Mouse (Mus musculus): ENCODE results near the gene Crp.
A peak's percentile ranks its signal among the peaks of the same experiment; 100 is the strongest.

Crp gene

DNA sequence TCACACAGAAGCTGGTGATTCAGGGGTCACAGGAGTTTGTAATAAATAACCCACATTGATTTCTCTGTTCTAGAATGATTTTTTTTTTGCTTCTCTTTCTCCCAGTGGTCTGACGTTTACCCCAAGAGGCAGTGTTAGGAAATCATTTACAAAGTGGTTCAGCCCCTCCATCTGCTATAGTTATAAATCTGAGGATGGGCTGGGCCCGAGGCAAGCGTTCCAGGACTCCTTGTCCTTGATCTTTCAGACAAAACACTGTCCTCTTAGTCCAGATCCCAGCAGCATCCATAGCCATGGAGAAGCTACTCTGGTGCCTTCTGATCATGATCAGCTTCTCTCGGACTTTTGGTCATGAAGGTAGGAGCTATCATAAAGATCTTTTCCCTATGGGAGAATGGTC is at the start of gene Crp:
TSS of gene Crp (plus strand) at position 212 of the 400 bp plus-strand sequence.
- no peak for DNase-seq (ENCODE audit: extremely low spot score)

- DNase-seq (ENCODE audit: extremely low spot score) = no peak
Measured at GRCm38 (mm10) chr1:172649396-172649795, 48.5 kb upstream of the Crp start.

DNA sequence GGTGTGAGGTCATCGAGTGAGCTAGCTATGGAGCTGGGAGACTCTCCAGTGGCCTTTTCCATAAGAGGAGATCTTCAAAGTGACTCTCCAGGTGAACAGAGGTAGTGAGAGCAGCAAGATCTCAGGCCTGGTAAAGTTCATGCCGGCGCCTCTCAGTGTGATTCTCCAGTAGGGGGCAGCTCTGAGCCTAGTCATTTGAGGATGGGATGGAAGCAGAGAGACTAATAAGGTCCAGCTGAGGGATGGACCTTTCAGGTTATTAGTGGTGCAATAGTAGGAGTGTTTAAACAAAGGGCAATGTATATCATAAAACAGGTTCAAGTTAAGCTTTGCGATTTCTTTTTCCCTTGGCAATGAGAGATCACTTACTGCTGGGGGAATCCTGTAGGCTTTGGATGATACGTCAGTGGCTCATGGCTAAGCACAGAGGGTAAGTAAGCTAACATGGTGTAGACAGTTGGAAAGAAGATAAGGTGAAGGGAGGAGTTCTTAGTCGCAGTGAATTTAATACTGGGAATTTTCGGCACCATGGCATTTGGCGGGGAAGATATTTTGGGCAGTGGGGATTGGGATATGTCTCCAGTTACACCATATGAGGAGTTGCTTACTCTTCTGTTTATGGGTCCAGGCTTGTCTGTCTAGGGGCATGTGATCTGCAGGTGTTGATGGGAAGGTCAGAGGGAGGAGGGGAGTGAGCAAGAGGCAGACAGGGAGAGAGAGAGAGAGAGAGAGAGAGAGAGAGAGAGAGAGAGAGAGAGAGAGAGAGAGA is 47.2 kb upstream of the Crp start:
- DNase-seq (ENCODE audit: extremely low spot score) = peak; percentile 35

GRCm38 (mm10) chr1:172651288-172651987 is 46.4 kb upstream of the Crp start:
- DNase-seq (ENCODE audit: extremely low spot score) = no peak

DNA sequence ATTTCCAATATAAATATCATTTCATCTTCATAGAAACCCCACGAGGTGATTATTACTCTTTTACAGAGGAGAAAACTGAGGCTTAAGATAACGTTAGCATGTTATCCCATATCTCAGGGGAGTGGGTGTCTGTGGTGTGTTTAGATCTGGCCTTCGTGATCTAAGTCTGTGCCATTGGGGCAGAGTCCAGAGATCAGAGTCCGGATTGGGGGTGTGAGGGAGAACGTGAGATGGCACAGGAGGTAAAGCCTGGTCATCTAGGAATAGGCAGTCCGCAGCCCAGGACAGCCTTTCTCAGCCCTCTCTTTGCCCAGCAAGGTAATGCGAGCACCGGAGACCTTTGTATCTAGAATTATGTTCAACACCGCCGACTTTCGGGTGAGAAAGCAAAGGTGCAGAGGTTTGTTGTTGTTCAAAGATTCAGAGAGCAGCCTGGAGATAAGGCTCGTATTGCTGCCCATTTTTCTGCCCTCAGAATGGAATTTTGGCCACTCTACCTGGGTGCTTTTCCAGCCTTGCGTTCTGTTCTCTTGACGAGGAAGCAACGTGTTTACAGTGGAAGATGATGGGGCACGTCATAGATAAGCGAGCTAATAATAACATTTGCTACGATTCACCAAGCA is 45.7 kb upstream of the Crp start:
- no peak for DNase-seq (ENCODE audit: extremely low spot score)

DNA sequence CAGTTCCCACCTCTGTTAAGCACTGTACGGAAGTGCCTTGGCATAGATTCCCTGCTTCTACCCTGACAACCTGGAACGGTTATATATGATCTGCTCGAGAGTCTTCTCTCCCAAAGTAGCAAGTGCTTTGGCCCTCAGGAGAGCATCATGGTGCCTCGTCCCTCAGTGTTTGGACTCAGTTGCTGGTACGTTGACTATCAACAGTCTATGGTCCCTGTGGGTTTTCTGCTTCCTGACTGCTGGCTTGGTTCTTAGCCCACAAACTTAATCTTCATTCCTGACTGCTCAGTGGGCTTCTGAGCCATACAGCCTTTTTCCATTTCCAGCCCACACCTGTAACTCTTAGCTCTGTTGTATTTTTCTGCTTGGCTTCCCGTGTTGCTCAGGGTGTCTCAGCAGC is 44.0 kb upstream of the Crp start:
- DNase-seq (ENCODE audit: extremely low spot score) = no peak

DNA sequence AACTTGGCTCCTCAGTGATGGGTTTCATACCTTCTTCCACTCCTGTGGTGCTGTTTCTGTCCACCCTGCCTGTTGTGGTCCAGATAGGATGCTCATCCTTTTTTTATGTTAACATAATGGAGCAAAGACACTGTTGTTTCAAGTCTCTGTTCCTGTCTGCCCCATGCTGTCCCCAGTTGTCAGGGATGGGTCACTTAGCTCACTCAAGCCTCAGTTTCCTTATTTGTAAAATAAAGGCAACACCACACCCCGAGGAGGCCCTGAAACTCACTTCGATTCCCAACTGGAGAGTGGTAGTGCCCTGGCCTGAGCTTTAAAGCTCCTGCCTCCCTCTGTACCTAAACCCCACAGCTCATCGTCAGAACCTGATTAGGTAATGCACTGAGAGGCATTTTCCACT is 40.6 kb upstream of the Crp start:
- DNase-seq (ENCODE audit: extremely low spot score) = no peak

DNA sequence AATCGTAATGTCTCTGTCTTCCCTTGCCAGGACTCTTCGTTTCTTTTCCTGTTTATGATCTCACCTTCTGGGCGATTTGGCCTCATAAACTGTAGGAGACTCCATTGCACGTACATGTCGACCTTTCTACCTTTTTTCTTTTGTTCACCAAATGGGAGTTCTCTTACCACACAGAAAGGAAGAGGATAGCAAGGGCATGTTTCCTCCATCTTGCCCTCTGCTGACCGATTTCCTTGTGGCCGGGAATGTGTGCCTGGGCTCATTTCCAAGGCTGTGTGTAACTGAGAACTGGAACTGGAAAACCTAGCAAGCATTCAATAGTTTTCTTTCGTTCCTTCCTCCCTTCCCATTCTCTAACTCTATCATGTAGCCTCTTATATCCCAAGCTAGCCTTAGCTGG is 38.2 kb upstream of the Crp start:
- DNase-seq (ENCODE audit: extremely low spot score) = no peak

DNA sequence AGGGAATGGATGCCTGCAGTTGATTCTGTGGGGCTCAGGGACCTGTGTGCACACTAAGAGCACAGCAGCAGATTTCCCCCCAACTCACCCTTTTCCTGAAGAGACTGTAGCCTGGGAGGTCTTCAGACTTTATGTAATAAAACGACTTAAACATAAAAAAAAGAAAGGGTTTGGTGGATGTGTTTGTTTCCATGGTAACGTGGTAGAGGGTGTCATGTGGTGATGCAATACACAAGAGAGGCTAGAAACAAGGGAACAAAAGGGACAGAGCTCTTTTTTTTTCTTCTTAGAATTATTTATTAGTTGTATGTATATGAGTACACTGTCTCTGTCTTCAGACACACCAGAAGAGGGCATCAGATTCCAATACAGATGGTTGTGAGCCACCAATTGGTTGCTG is 32.4 kb upstream of the Crp start:
- DNase-seq (ENCODE audit: extremely low spot score) = no peak

DNA sequence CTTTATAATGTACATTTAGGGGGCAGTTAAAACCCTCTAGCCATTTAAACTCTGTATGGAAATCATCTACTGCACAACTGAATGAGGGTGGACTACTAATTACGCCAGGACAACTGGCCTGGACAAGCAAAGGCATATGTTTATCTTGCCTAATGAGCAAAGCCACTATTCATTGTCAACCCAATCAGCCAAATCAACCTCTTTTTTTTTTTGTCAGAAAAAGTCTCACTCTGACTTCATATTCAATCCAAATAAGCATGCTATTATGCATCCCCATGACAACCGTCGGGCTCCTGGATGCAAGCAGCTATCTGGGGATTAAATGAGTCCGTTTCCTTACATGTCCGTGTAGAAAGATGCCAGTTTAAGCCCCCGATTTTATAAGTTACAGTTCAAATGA is 30.3 kb upstream of the Crp start:
- no peak for DNase-seq (ENCODE audit: extremely low spot score)

DNA sequence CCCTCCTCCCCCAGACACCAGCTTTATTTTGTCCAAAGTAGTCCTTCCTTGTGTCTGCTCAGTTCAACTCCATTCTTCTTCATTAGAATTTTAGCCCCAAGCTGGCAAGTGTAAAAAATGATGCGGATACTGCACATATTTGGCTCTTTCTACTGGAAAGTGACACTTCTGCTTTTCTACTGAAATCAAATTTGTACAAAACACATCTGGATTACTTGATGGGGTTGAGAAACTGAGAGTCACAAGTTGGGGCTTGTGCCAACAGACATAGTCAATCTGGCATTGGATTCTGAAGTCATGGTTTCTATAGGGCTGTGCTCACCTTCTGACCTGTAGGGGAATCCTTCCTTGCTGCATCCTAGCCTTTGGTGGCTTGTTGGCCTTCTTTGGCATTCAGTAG is 27.1 kb upstream of the Crp start:
- no peak for DNase-seq (ENCODE audit: extremely low spot score)

- no peak for DNase-seq (ENCODE audit: extremely low spot score)
Measured at GRCm38 (mm10) chr1:172680742-172681141, 17.1 kb upstream of the Crp start.

DNA sequence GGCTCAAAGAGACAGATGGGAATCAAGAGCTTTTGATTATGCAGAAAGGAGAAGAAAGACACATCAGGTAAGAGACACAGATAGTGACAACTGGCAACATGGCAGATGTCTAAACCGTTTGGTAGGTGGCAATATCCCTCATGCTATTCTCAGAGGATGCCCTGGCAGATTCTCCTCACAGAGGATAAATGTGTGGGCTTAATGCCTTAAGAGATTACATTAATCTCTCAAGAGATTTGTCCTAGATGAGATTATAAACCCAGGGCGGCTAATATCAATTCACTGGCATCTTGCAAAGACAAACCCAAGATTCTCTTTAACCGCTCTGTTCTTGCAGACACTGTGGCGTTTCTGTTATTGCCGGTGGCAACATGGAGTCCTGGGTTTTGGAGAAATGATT is 14.3 kb upstream of the Crp start:
- no peak for DNase-seq (ENCODE audit: extremely low spot score)

- DNase-seq (ENCODE audit: extremely low spot score) = no peak
Measured at GRCm38 (mm10) chr1:172683957-172684356, 13.9 kb upstream of the Crp start.

GRCm38 (mm10) chr1:172685178-172685577 is 12.7 kb upstream of the Crp start:
- no peak for DNase-seq (ENCODE audit: extremely low spot score)

DNA sequence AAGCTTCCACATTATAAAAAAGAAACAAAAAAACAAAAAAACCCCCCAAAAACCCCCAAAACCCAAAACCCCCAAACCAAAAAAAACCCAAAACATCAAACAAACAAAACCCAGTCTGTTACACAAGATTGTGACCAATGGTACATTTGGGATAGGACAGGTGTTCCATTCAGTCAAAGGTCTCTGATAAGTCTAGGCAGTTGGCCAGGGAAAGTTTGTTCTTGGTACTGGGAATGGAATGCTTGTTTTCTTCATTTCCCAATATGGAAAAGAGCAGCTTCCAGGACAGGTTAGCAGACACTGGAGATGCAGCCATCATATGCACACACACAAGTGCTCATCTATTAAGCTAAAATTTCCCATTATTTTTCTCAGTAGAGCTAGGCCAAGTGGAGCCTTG is 433 bp upstream of the Crp start:
- no peak for DNase-seq (ENCODE audit: extremely low spot score)

DNA sequence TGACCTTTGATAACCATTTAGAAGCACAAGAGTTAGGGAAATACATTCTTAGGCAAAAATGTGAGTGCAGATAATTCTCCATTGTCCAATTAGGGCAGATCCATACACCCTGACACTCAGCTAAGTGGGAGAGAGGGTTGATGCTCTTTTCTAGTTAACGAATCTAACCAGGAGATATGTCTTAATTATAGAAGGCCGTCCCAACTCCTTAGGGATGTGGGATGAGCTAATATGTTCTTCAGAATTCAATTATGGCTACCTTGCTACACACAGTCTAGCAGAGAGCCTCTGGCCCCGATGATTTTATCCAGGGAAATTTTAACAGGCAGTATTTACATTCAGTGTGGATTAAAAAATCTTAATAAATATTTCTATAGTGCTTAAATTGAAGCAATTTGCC is 3.0 kb downstream of the Crp start:
- no peak for DNase-seq (ENCODE audit: extremely low spot score)

- DNase-seq (ENCODE audit: extremely low spot score) = no peak
Measured at GRCm38 (mm10) chr1:172701381-172701780, 3.5 kb downstream of the Crp start.

GRCm38 (mm10) chr1:172701901-172702300 is 4.0 kb downstream of the Crp start:
- no peak for DNase-seq (ENCODE audit: extremely low spot score)

DNA sequence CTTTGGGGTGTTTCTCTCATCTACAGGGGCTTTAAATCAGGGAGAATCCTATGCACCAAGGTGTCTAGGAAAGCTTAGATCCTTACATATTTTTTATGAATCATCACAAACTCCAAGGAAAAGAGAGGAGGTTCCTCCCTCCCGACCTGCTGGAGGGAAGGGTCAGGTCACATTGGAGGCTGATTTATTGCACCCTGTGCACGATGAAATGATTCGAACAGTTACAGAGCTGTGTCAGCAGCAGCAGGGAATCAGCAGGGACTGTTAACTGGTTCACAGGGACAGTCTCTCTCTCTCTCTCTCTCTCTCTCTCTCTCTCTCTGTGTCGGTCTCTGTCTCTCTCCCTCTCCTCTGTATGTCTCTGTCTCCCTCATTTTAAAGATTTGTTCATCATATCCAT is 6.9 kb downstream of the Crp start:
- no peak for DNase-seq (ENCODE audit: extremely low spot score)

DNA sequence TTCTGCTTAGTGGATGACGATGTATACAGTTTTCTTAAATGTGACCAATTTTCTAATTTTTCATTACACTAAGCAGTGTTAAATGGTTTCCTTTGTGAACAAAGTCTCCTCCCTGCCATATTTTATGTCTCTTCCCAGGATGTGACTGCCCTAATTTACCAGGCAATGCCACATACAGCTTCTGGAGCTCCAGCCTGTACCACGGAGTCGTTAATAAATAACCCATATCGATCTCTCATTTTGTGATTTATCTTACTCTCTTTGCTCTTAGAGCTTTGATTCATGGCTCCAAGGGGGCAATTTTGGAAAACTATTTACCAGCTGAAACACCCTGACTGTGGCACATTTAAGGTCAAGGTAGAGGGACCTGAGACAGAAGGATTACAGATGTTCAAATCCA is 8.4 kb downstream of the Crp start:
- no peak for DNase-seq (ENCODE audit: extremely low spot score)

GRCm38 (mm10) chr1:172709788-172710350 is 12.0 kb downstream of the Crp start:
- DNase-seq (ENCODE audit: extremely low spot score) = no peak

- no peak for DNase-seq (ENCODE audit: extremely low spot score)
Measured at GRCm38 (mm10) chr1:172711396-172711795, 13.5 kb downstream of the Crp start.

Data from embryo, embryonic 9.5 days (tissue).